19 mouse cellular contexts compared by ENCODE assay signal in the genomic region with DNA sequence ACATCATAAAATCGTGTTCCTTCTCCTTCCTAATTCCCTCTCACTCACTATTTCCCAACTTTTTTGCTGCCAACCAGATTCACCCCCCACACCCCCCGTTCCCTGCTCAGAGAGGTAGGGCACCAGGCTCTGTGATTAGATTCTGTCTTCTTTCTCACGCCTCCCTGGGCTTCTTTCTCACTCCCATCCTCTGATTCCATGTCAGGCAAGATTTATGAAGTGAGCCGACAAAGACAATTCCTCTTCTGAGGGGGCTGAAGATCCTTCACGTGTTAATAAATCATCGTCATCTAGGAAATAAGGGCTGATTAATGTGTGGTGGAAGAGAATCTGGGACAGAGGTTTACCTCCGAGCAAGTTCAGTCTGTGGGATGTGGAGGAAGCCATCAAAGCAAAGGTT.
"Had no signal": no experiment of that assay in that cellular context is flagged by ENCODE, and none has a peak within 500 bp of the region (broad histone marks: within the 10 kb centered on the region; RNA-seq: fewer than 3 reads in every experiment).

No protein-coding gene starts in this region.

- H3K9me3 ChIP-seq: limb, embryonic 12.5 days; limb, embryonic 15.5 days had no signal

- H3K9ac ChIP-seq: limb, embryonic 12.5 days; limb, embryonic 15.5 days; liver, embryonic 14.5 days; liver, postnatal 0 days; lung, embryonic 14.5 days had no signal

- H3K36me3 ChIP-seq: limb, embryonic 12.5 days; limb, embryonic 15.5 days had no signal

- H3K4me3 ChIP-seq: limb, embryonic 12.5 days; limb, embryonic 15.5 days had no signal

- H3K4me2 ChIP-seq: limb, embryonic 12.5 days; limb, embryonic 15.5 days; liver, embryonic 11.5 days; lung, embryonic 14.5 days; midbrain, embryonic 11.5 days had no signal

- ATAC-seq: intestine, postnatal 0 days; liver, postnatal 0 days had no signal

- H3K27ac ChIP-seq: limb, embryonic 12.5 days; limb, embryonic 15.5 days; liver, embryonic 14.5 days; macrophage; stomach, postnatal 0 days had no signal

- DNase-seq: kidney, postnatal 10 days; kidney, postnatal 4 days; left cerebral cortex, postnatal 4 days; liver, postnatal 0 days; lung, embryonic 14.5 days; midbrain, embryonic 14.5 days; right cerebral cortex, postnatal 14 days; right cerebral cortex, postnatal 4 days; thymus, adult 2 months; thymus, postnatal 14 days; thymus, postnatal 4 days had no signal
